Mouse (Mus musculus) stomach, embryonic 15.5 days (tissue): ENCODE data around the gene Bicdl2. TPM values are rescaled to one million over a fixed set of nuclear protein-coding genes. Genes with fewer than 3 reads are reported as not detected.

Experiments used
- ATAC-seq: fragments of 200-750 bp; cut with Nextera tagmentation; 2 replicates; pipeline ENCODE4 v1.8.0; 2017; ENCODE audit warnings: low read depth, moderate number of reproducible peaks, moderate TSS enrichment; ENCODE audit not compliant: insufficient read depth, low FRiP score
- H3K27ac ChIP-seq: fragments of 300-500 bp; sonication (generic); 2 replicates; pipeline ENCODE4 v1.5.1; 2015; ENCODE audit warnings: mild to moderate bottlenecking, inconsistent platforms
- H3K27me3 ChIP-seq: fragments of 300-500 bp; sonication (generic); replicated peaks from 2 replicates; pipeline ENCODE4 v1.6.1; 2015; ENCODE audit warnings: inconsistent platforms
- H3K36me3 ChIP-seq: fragments of 300-500 bp; sonication (generic); 2 replicates; pipeline ENCODE4 v1.6.1; 2015; ENCODE audit warnings: inconsistent platforms
- H3K4me1 ChIP-seq: fragments of 300-500 bp; sonication (generic); 2 replicates; pipeline ENCODE4 v1.6.1; 2015; ENCODE audit warnings: inconsistent platforms
- H3K4me2 ChIP-seq: fragments of 300-500 bp; sonication (generic); 2 replicates; pipeline ENCODE4 v1.6.1; 2015; ENCODE audit warnings: mild to moderate bottlenecking, inconsistent platforms
- H3K4me3 ChIP-seq: fragments of 300-500 bp; sonication (generic); replicated peaks from 2 replicates; pipeline ENCODE4 v1.5.1; 2015; ENCODE audit warnings: inconsistent platforms
- H3K9ac ChIP-seq: fragments of 300-500 bp; sonication (generic); 2 replicates; pipeline ENCODE4 v1.6.1; 2015; ENCODE audit warnings: inconsistent platforms
- H3K9me3 ChIP-seq: fragments of 300-500 bp; sonication (generic); 2 replicates; pipeline ENCODE4 v1.6.1; 2016; ENCODE audit warnings: inconsistent platforms
- WGBS: fragments of 180-500 bp; shearing (Covaris S2); methylation state at CpG from one replicate; pipeline ENCODE4 v1.1.7; 2015; 5-methylcytosine and 5-hydroxymethylcytosine counted together
- polyA plus RNA-seq: library from polyadenylated mRNA; unstranded; fragments of >200 nt; fragmentation: Nextera tagmentation; extraction: Ambion mirVana; gene quantifications from 2 replicates; pipeline ENCODE4 v1.2.1, GENCODE M21; 2015

The Bicdl2 gene
- polyA plus RNA-seq, 1 experiment from 2014 or later = 12.2 TPM

GRCm38 (mm10) chr17:23694491-23694890 lies 34.2 kb downstream of the Bicdl2 start:
- no peak for ATAC-seq
- peaks cover 13% of the 10 kb centered on the region; the same call in 1 of the 2 replicates for H3K4me1 ChIP-seq
- no peak overlapping the region for H3K9ac ChIP-seq
- no peak overlapping the region for H3K4me3 ChIP-seq
- H3K36me3 ChIP-seq = no peaks in the 10 kb centered on the region
- H3K9me3 ChIP-seq = no peaks in the 10 kb centered on the region
- 48% methylated on average over 1 of the region's 1 CpGs for WGBS
- H3K27me3 ChIP-seq = peaks cover 6% of the 10 kb centered on the region; the same call in 1 of the 2 replicates
- no peak overlapping the region for H3K4me2 ChIP-seq
- H3K27ac ChIP-seq = no peak overlapping the region

GRCm38 (mm10) chr17:23695801-23696200 lies 35.5 kb downstream of the Bicdl2 start:
- Histone ChIP-seq H3K4me2 (no peak overlapping the region), H3K9ac (no peak overlapping the region), H3K27me3 (peaks cover 13% of the 10 kb centered on the region), H3K36me3 (no peaks in the 10 kb centered on the region), H3K27ac (no peak overlapping the region), H3K4me1 (peaks cover 16% of the 10 kb centered on the region; the same call in 1 of the 2 replicates), H3K9me3 (no peaks in the 10 kb centered on the region), H3K4me3 (no peak overlapping the region)
- 17% methylated on average over 3 of the region's 3 CpGs for WGBS
- no peak for ATAC-seq

- Histone ChIP-seq H3K27me3 (peaks cover 16% of the 10 kb centered on the region), H3K4me2 (peak overlapping the region; percentile 100), H3K4me1 (peaks cover 16% of the 10 kb centered on the region; the same call in 1 of the 2 replicates), H3K9me3 (no peaks in the 10 kb centered on the region), H3K9ac (peak overlapping the region; percentile 29), H3K36me3 (no peaks in the 10 kb centered on the region), H3K4me3 (peak overlapping the region; percentile 63), H3K27ac (no peak overlapping the region)
- WGBS = under 1% methylated on average over 81 of the region's 101 CpGs
- ATAC-seq = peak; percentile 11; the same call in 1 of the 2 replicates
Observed at GRCm38 (mm10) chr17:23699131-23700077, 39.1 kb downstream of the Bicdl2 start.

DNA sequence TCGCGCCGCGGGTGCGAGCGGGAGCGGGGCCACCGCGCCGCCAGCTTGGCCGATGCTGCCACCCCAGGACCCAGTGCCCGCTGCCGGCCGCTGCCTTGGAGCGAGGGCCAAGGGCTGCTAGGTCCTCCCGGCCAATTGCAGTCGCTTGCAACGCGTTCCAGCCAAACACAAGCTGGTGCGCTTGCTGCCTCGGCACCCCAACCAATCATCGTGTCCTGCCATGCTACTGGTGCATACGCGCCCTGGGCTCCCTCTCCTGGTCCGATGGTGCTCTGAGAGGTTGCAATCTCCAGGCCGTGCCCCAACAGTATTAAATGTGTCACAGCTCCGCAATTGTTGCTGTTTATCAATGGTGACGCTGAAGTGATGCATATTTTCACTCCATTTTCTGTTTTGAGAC lies 39.8 kb downstream of the Bicdl2 start:
- under 1% methylated on average over 27 of the region's 28 CpGs for WGBS
- Histone ChIP-seq H3K4me2 (peak overlapping the region; percentile 100), H3K4me3 (peak overlapping the region; percentile 63), H3K36me3 (no peaks in the 10 kb centered on the region), H3K27ac (no peak overlapping the region), H3K27me3 (peaks cover 16% of the 10 kb centered on the region), H3K4me1 (peaks cover 12% of the 10 kb centered on the region; the same call in 1 of the 2 replicates), H3K9me3 (no peaks in the 10 kb centered on the region), H3K9ac (no peak overlapping the region)
- peak; percentile 93 for ATAC-seq

DNA sequence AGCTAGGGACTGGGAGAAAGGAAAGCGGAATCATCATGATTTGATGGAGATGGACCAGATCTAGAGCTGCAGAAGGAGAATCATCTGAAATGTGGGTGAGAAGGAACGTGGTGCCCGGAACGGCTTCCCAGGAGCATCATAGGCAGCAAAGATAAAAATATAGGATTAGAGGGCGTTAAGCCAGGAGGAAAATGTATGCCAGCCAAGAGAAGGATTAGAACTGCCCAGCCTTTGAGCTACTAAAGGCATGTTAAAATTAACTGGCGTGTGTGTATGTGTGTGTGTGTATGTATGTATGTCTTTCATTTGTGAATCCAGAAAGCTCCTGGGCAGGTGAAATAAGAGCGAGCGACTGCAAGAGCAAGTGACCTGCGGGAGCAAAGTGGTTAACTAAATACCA lies 43.0 kb downstream of the Bicdl2 start:
- Histone ChIP-seq H3K4me3 (no peak overlapping the region), H3K4me2 (no peak overlapping the region), H3K9ac (no peak overlapping the region), H3K27me3 (peaks cover 16% of the 10 kb centered on the region), H3K36me3 (no peaks in the 10 kb centered on the region), H3K27ac (no peak overlapping the region), H3K4me1 (peaks cover 8% of the 10 kb centered on the region; the same call in 1 of the 2 replicates), H3K9me3 (no peaks in the 10 kb centered on the region)
- 83% methylated on average over 9 of the region's 9 CpGs for WGBS
- ATAC-seq = no peak

GRCm38 (mm10) chr17:23704741-23705140 lies 44.4 kb downstream of the Bicdl2 start:
- no peak for ATAC-seq
- WGBS = 49% methylated on average over 7 of the region's 7 CpGs

DNA sequence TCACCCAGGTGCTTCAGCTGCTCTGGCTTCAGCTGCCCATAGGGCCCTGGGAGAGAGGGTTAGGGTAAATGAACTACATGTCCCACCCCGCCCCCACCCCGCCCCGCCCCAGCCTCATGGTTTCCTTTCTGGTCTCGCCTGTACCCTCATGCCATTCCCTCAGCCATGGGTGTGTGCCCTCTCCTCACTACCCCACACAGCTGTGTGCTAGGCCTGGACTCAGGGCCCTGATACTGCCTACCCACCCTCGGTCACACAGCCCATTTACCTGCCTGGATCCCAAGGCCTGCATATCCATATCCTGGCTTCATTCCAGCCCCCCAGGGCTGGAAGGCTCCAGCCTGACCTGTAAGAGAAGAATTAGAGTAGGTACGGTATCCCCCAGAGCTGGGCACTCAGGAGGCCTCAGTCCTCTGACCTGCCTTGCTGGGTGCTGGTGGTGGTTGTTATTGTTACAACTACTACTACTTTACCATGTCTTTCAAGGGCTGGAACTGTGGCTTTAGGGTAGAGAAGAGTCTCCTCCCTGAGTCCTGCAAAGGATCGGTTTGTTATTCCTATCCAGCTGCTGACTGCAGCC lies 45.3 kb downstream of the Bicdl2 start:
- no peaks in the 10 kb centered on the region for H3K4me1 ChIP-seq
- no peak overlapping the region for H3K4me3 ChIP-seq
- WGBS = 76% methylated on average over 7 of the region's 7 CpGs
- H3K36me3 ChIP-seq = no peaks in the 10 kb centered on the region
- no peak for ATAC-seq
- H3K27ac ChIP-seq = no peak overlapping the region
- H3K27me3 ChIP-seq = peaks cover 4% of the 10 kb centered on the region; the same call in 1 of the 2 replicates
- H3K9ac ChIP-seq = no peak overlapping the region
- H3K9me3 ChIP-seq = no peaks in the 10 kb centered on the region
- H3K4me2 ChIP-seq = no peak overlapping the region

More at GRCm38 (mm10) chr17:23704741-23705140, 44.4 kb downstream of the Bicdl2 start:
- no peaks in the 10 kb centered on the region for H3K36me3 ChIP-seq
- H3K4me1 ChIP-seq = 0 out of 2 replicates have a peak, but pooled peaks cover 3% of the 10 kb centered on the region
- H3K27me3 ChIP-seq = peaks cover 8% of the 10 kb centered on the region
- H3K9me3 ChIP-seq = no peaks in the 10 kb centered on the region
- H3K4me2 ChIP-seq = no peak overlapping the region
- H3K4me3 ChIP-seq = no peak overlapping the region
- no peak overlapping the region for H3K27ac ChIP-seq
- H3K9ac ChIP-seq = no peak overlapping the region

- H3K27me3 ChIP-seq = no peaks in the 10 kb centered on the region
- no peak overlapping the region for H3K27ac ChIP-seq
- no peaks in the 10 kb centered on the region for H3K36me3 ChIP-seq
- 0 out of 2 replicates have a peak, but pooled peaks have one; percentile 58 for ATAC-seq
- WGBS = 3% methylated on average over 3 of the region's 3 CpGs
- no peak overlapping the region for H3K4me3 ChIP-seq
- H3K4me2 ChIP-seq = no peak overlapping the region
- H3K4me1 ChIP-seq = no peaks in the 10 kb centered on the region
- no peak overlapping the region for H3K9ac ChIP-seq
- H3K9me3 ChIP-seq = no peaks in the 10 kb centered on the region
Observed at GRCm38 (mm10) chr17:23706212-23706611, 45.9 kb downstream of the Bicdl2 start.

- Histone ChIP-seq H3K4me3 (no peak overlapping the region), H3K9ac (no peak overlapping the region), H3K36me3 (no peaks in the 10 kb centered on the region), H3K4me2 (no peak overlapping the region), H3K9me3 (no peaks in the 10 kb centered on the region), H3K4me1 (no peaks in the 10 kb centered on the region), H3K27ac (no peak overlapping the region), H3K27me3 (no peaks in the 10 kb centered on the region)
- ATAC-seq = no peak
- 61% methylated on average over 2 of the region's 2 CpGs for WGBS
Observed at GRCm38 (mm10) chr17:23717003-23717402, 56.7 kb downstream of the Bicdl2 start.

Other genes starting within 250 kb of the Bicdl2 start
- not detected in 2 replicates for gene Vmn2r117, start 180.8 kb upstream of the Bicdl2 start, polyA plus RNA-seq
- 16.1 and 18.8 TPM in 2 replicates for gene Zfp213, start 96.3 kb upstream of the Bicdl2 start, polyA plus RNA-seq
- 10.3 and 12.7 TPM in 2 replicates for gene Zfp13, start 61.0 kb upstream of the Bicdl2 start, polyA plus RNA-seq
- 0.12 and 0.18 TPM in 2 replicates for gene Zscan10, start 59.6 kb upstream of the Bicdl2 start, polyA plus RNA-seq
- 0.66 and 0.78 TPM in 2 replicates for gene Mmp25, start 15.2 kb upstream of the Bicdl2 start, polyA plus RNA-seq
- 73.7 and 84.8 TPM in 2 replicates for gene Hcfc1r1, start 13.1 kb downstream of the Bicdl2 start, polyA plus RNA-seq
- gene Thoc6, start 13.4 kb downstream of the Bicdl2 start, polyA plus RNA-seq = 37.8 and 39.9 TPM in 2 replicates
- gene Tnfrsf12a, start 17.0 kb downstream of the Bicdl2 start, polyA plus RNA-seq = 23.8 and 25.4 TPM in 2 replicates
- 92.7 and 122 TPM in 2 replicates for gene Cldn6, start 18.7 kb downstream of the Bicdl2 start, polyA plus RNA-seq
- 1.8 and 2.4 TPM in 2 replicates for gene Cldn9, start 23.5 kb downstream of the Bicdl2 start, polyA plus RNA-seq
- 0.06 and 0.22 TPM in 2 replicates for gene 1520401A03Rik, start 62.3 kb downstream of the Bicdl2 start, polyA plus RNA-seq
- gene Pkmyt1, start 65.8 kb downstream of the Bicdl2 start, polyA plus RNA-seq = 47.4 and 49.9 TPM in 2 replicates
- gene Paqr4, start 80.4 kb downstream of the Bicdl2 start, polyA plus RNA-seq = 22.6 and 23.2 TPM in 2 replicates
- 0.49 and 0.74 TPM in 2 replicates for gene Kremen2, start 85.3 kb downstream of the Bicdl2 start, polyA plus RNA-seq
- 48.9 and 50.5 TPM in 2 replicates for gene Flywch1, start 111.1 kb downstream of the Bicdl2 start, polyA plus RNA-seq
- gene Flywch2, start 125.6 kb downstream of the Bicdl2 start, polyA plus RNA-seq = 18.1 and 23.5 TPM in 2 replicates
- gene Srrm2, start 130.0 kb downstream of the Bicdl2 start, polyA plus RNA-seq = 448 and 501 TPM in 2 replicates
- 938 and 1,022 TPM in 2 replicates for gene Elob, start 168.6 kb downstream of the Bicdl2 start, polyA plus RNA-seq
- 0.17 TPM in 1 of 2 replicates, not detected in the other for gene Prss33, start 175.6 kb downstream of the Bicdl2 start, polyA plus RNA-seq
- 2.9 and 4.0 TPM in 2 replicates for gene Prss32, start 183.3 kb downstream of the Bicdl2 start, polyA plus RNA-seq
- 1.6 and 1.9 TPM in 2 replicates for gene Prss41, start 183.7 kb downstream of the Bicdl2 start, polyA plus RNA-seq
- not detected in 2 replicates for gene Prss21, start 207.6 kb downstream of the Bicdl2 start, polyA plus RNA-seq
- gene Dcpp1, start 220.4 kb downstream of the Bicdl2 start, polyA plus RNA-seq = not detected in 2 replicates
- gene Dcpp2, start 220.4 kb downstream of the Bicdl2 start, polyA plus RNA-seq = not detected in 2 replicates